Mouse (Mus musculus) 416B (cell line): ENCODE data around the gene Mrps26.
"Not testable (repeated sequence)": the region's sequence is repeated elsewhere in the genome, so short reads cannot be mapped to it uniquely, and the experiment has no call there.

Experiments used
- DNase-seq: peaks from one replicate; pipeline ENCODE4 v3.0.0; 2011; ENCODE audit warnings: low read depth

Gene Mrps26

DNA sequence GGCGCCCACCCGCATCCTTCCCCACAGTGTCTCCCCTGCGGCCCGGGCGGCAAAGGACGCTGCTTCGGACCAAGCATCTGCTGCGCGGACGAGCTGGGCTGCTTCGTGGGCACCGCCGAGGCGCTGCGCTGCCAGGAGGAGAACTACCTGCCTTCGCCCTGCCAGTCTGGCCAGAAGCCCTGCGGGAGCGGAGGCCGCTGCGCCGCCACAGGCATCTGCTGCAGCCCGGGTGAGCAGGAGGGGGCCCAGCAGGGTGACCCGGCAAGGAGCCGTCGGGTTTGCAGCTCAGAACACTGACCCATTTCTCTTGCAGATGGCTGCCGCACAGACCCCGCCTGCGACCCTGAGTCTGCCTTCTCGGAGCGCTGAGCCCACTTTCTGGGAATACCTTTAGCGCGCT lies 13.0 kb downstream of the Mrps26 start:
- DNase-seq: not testable (repeated sequence)

DNA sequence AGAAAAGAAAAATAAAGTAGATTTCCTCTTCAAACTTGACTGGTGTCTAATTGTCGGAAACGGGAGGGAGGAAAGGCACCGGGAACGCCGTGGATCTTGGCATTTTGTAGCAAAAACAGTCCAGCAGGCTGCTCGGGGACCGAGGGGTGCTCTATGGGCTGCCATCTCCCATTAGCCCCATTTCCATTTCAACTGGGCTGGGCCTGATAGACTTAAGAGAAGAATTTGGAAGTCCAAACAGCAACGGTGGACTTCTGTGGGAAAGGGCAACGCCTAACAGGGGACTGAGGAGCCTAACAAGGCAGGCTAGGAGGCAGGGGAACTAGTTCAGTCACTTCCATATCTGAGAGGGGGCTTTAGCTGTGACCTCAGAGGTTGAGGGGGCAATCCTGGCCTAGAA lies 13.5 kb downstream of the Mrps26 start:
- DNase-seq: no peak

DNA sequence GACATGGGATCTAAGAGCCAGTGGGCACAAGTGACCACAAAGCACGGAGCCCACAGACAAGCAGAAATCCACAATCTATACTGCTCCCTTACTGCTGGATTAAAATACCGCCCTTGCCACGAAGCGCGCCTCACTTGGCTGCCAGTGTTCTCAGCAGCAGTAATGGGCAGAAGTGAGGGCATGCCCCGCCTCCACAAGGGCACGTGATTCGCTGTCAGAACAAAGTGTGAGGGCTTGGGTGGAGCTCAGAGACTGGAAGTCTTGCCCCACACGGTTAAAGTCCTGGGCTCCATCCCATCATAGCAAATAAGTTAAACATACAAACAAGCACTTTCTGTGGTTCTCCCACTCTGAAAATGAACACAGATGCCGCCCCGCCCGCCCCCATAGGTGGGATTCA lies 14.1 kb downstream of the Mrps26 start:
- peak; percentile 90 for DNase-seq

DNA sequence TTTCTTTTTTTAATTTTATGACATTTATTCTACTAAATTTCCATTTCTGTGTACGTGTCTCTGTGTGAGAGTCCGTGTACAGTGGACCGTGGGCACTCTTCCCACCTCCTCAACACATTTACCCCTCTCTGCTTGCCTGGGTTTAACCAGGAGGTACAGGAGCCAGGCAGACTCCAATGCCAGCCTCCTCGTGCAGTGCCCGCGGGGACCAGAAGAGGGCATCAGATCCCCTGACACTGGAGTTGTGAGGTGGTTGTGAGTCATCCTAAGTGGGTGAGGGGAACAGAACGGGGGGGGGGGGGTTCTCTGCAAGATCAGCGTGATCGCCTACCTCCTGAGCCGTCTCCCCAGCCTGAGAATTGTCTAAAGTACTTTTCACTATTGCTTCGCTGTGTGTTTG lies 14.6 kb downstream of the Mrps26 start:
- peak; percentile 84 for DNase-seq

DNA sequence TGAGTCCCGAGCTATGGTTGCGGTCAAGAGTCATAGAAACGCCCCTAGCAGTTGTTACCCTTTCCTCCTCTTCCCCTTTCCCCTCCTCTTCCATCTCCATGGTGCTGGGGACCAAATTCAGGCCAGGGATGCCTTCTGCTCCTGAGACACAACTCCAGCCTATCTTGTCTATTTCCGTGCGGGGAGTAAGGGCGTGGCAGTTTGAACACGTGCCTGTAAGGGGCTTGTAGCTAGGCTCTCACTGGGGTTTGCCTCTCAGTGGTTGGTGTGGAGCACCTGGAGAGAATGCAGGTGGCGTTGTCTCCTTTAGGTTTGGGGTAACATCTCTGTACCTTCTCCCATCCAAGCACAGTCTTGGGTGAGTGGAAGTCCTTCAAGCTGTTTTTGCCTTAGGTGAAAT lies 16.2 kb downstream of the Mrps26 start:
- DNase-seq: peak; percentile 14

DNA sequence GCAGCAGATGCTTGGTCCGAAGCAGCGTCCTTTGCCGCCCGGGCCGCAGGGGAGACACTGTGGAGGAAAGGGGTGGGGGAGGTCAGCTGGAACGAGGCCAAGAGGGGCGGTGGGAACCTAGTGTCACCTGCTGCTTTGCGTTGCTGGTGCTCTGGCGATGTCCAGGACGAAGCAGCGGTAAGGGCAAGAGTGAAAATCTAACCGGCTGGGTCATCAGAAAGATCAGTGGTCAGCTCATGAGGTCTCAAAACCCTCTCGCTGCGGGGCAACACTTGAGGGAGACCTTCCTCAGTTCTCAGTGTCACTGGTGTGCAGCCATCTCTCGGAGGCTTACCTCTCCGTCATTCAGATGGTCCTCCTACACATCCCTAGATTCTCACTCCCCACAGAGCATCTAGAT lies 17.7 kb downstream of the Mrps26 start:
- no peak for DNase-seq

DNA sequence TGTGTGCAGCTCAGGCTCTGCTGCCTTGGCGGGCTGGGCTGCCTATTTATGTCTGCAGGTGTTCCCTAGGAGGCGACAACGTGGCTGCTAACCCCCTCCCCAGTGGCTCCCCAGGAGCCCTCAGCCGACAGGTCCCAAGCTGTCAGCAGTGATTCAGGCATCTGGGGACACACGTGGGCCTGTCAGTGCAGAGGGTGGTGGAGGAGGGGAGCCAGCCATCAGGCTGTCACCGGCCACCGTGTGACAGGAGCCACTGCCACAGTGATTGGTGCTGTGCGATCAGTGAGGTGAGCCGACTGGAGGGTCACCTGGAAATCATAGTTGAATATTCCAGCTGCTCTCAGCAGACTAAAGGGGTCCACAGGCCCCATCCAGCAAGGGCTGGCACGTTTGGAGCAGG lies 19.0 kb downstream of the Mrps26 start, which contains the start of gene Avp:
TSS of gene Avp (minus strand) at position 3 of the 400 bp plus-strand sequence.
- DNase-seq: no peak

DNA sequence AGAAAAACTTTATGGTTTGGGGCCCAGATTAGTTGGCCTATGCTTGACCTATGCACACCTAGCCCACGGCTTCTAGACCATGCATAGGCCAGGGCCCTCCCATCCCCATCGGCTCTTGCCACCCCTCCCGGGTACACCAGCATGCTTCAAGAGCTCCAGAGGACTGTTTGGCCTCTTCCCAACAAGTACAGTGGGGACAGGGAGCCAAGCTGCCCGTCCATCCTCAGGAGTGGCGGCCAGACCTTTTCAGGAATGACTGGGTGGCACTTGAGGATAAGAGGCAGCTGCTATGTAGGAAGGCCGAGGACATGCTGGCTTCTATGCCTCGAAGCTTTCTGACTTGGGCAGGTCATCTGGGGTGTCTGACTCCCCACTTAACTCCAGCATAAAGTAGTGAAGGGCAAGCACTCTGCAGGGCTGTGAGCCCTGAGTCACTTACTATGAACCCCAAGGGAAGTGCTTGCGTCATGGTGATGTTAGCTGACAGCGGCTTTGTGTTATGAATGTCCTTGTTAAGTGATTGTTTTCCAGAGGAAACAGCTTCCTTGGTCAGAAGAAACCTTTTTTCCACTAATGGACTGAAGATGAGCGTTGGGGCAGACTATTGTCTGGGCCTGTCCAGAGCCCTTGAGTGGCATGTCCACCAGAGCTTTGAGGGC lies 20.5 kb downstream of the Mrps26 start:
- DNase-seq: peak; percentile 49

DNA sequence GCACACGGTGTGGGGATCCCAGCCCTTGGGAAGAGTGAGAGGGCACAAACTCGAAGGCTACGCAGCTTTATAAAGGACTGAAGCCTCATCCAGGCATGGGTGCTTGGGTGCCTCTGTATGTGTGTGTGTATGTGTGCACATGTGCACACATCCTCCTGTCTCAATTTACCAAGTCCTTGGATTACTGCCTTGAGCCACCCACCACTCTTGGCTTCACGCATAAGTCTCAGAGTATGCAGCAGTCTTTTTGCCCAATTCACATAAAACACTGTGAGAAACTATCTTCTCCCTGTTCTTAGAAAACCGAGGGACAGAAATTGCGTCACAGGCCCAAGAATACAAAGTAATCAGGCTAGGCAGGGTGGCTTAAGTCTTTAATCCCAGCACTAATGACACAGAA lies 22.5 kb downstream of the Mrps26 start:
- no peak for DNase-seq

DNA sequence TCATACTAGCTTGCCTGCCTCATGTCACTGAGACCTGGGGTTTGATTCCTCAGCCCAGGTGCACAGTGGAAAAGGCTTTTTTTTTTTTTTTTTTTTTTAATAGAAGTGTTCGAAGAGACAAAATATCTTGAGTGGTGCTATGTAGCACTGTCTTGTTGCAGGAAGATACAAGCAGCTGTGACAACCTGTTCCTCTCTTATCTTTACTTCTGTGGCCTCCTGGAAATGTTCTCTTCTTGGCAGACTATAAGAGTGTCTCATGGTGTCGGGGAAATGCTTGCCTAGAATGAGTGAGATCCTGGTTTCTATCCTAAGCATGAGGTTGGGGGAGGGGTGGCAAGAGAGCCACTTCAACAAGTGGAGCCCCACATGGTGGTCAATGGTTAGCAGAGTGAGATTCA lies 24.8 kb downstream of the Mrps26 start:
- no peak for DNase-seq

DNA sequence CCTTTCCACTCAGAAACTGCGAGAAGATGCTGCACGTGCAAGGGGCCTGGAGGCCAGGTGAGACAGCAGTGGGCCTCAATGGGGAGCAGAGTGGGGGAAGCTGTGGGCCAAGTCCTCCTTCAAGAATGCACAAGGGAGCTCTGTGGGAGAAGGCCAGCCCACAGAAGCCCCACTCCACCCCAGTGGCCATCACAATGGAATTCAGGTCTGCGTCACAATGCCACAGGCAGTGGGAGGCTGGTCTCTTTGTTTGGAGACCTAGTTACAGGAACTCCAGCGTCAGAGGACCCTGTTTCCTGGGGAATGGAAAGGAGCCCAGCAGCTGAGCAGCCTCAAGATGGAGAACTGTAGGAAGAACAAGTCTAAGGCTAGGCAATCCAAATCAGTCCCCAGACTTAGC lies 25.6 kb downstream of the Mrps26 start:
- no peak for DNase-seq

DNA sequence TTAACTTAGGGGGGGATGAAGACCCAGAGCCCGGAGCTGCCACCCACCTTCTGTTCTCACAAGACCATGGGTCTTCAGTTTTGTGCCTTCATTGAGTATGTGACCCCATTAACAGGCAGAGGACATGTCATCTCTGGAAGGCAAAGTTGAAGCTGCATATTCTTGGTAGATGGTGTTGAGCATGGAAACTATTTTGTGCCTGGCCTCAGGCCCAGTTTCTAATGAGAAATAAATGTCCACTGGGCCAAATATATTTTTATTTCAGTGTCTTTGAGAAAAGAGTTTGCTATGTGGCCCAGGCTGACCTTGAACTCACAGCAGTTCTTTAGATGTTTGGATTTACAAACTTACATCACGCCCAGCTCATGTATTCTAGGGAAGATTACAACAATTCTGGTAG lies 26.2 kb downstream of the Mrps26 start:
- DNase-seq: no peak

DNA sequence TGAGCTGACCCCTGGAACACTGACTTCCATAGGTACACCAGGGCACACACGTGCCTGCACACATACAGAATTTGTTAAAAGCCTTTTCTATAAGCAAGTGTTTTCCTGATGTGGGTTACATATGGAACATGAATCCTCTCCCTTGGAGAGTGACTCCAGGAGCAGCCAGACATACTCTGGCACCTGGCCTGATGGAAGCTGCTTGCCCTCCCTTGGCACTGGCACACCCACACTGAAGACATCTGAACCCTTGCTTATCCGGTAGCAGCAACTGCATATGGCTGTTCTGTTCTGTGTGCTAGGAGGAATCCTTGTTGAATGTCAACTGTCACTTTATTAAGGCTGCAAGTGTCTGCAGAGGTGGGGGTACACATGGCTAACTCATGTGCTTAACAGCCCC lies 27.5 kb downstream of the Mrps26 start:
- DNase-seq: no peak

DNA sequence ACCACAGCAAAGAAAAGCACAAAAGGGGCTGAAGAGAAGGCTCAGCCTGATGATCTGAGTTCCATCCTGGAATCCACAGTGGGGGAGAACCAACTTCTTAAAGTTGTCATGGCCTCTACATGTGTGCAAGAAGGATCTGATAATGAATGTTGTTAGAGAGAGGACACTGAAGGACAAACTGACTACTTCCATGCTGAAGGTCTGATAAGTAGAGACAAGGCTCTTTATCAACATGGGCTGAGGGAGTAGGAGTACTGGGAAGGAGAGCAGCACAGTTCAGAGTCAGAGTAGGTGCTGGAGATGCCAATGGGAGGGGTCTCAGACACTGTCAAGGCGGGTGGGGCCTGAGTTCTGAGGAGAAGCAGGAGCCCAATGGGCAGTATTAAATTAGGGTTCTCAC lies 32.1 kb downstream of the Mrps26 start:
- no peak for DNase-seq

DNA sequence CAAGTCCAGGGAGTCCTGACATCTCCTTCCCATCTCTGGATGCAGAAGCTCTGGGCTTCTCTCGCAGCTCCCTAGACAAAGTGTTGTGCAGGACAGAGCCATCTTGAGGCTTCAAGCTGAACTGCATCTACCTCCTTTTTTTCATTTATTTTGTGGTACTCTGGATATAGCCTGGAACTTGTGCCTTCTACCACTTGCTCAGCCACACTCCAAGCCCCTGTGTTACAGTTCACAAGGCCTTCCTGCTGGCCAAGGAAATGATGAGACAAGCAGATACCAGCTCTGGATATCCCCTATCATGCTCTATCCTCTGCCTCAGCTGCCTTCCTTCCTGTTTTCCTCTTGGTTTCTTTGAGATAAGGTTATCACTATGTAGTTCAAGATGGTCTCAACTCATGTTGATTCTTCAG lies 34.1 kb downstream of the Mrps26 start:
- DNase-seq: peak; percentile 84

DNA sequence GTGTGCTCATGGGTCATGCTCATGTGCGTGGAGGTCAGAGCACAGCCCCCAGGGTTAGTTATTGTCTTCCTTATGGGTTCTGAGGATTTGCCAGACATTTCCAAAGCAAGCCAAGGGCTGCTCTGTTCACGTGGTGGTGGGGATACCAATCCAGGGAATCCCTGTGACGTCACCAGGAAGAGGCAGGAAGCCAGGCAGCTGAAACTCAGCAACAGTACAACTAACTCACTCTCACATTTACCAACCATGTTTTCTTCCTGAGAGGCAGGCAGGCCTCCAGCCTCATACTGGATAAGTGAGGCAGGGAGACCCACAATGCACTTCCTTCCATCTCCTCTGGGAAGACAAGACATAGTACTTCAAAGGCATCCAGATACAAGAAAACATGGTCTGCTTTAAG lies 34.9 kb downstream of the Mrps26 start:
- DNase-seq: no peak

DNA sequence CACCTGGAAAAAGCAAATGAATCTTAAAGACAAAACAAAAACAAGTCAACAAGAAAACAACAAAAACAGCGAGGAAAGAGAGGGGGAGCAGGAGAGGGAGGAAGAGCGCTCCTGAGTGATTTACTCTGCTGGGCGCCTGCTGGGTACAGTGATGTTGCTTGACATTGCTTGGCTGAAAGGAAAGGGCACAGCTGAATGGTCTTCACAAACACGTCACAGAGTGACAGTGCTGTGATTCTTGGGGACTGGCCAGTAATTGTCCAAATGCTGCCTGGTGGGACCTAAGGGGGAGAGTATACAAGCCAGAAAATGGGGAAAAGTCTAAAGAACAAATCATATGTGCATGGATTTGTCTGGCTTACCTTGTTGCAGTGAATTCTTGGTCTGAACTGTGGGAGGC lies 38.7 kb downstream of the Mrps26 start:
- no peak for DNase-seq

DNA sequence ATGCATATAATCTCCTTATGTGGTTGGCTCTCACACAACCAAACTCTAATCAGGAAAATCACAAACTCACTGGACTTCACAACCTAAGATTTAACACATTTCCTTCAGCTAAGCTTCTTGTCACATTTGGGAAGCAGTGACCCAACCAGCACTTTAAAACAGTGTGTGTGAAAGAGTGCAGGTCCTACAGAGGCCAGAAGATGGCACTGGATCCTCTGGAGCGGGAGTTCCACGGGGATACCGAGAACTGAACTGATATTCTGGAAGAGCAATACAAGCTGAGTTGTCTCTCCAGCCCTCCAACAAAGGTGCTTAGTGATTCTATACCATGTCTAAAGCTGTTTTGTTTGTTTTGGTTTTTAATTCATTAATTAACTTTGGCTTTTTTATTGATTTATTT lies 49.5 kb downstream of the Mrps26 start:
- DNase-seq: peak; percentile 46
